Mouse (Mus musculus) spleen, postnatal 4 days (tissue): ENCODE measurements at regions not wholly inside any gene's neighbourhood (a gene's known extent, or its start where the extent isn't known, plus 50 kb on each side); places are given as distances from the start of the nearest gene placed in this dataset.

ENCODE experiments used
- DNase-seq, 2 experiments: peaks; one replicate each; pipeline ENCODE4 v3.0.0; 2022; ENCODE audit warnings: low spot score in 2 of 2

- DNase-seq = no peak
These were observed 60.6 kb downstream of the Serpinb6d start for GRCm38 (mm10) chr13:33721851-33722250.

GRCm38 (mm10) chr13:33762293-33763125 is 80.7 kb downstream of the Serpinb6e start:
- DNase-seq = peak; percentile 32 to 64

- DNase-seq = no peak
These were observed 79.8 kb downstream of the Serpinb6e start for GRCm38 (mm10) chr13:33763295-33763916.
